Mouse (Mus musculus) adipocyte (in vitro differentiated cells): ENCODE data around the gene Zfp947.
"Not testable (repeated sequence)": the region's sequence is repeated elsewhere in the genome, so short reads cannot be mapped to it uniquely, and the experiment has no call there.

ENCODE experiments used
- DNase-seq: peaks from one replicate; pipeline ENCODE4 v3.0.0-alpha.2; 2016; ENCODE audit warnings: low spot score

The Zfp947 gene

GRCm38 (mm10) chr17:22165722-22166294, at the start of gene Zfp947:
Gene Zfp947 (minus strand): TSS chr17:22166190.
- peak; percentile 82 for DNase-seq

- not testable (repeated sequence) for DNase-seq
Observed at GRCm38 (mm10) chr17:22165304-22165703, 686 bp downstream of the Zfp947 start.

DNA sequence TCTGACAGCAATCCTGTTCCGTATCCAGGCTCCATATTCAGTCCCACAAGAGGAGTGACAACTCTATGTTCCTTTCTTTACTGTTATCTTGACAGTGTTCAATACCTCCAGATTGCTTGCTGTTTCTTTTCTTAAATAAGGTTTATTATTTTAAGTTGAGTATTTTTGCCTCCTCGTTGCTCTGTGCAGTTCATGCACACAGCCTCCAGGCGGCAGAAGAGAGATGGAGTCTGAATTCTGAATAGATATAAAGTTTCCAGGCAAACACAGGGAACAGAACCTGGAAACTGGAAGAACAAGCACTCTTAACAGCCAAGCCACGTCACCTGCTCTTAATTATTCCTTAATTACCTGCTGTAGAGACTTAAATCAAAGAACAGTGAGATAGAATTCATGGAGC, 12.0 kb downstream of the Zfp947 start:
- not testable (repeated sequence) for DNase-seq

DNA sequence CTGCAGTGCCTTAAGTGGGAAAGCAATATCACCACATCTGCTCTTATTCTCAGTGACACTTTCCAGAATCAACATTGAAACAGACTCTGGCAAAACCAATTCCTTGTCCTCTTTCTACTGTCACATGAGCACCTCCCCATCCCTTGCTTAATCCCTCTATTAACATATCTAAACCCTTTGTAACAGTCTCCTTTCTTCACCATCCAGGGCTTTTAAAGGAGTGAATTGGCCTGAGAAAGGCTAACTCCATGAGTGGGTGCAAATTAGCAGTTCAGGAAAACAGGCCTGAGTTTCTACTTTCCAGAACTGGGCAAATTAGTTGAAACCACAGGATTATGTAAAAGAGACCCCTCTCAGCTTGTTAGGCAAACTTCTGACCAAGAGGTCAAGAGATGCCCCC, 47.2 kb downstream of the Zfp947 start:
- no peak for DNase-seq
